Mouse (Mus musculus): ENCODE measurements around the gene Dab2.

The Dab2 gene

GRCm38 (mm10) chr15:6466995-6467394 is 167.4 kb downstream of the Dab2 start:
- ATAC-seq (ENCODE audit: low TSS enrichment) = no peak

GRCm38 (mm10) chr15:6468845-6469244 is 169.3 kb downstream of the Dab2 start:
- ATAC-seq (ENCODE audit: low TSS enrichment) = no peak

GRCm38 (mm10) chr15:6469384-6469783 is 169.8 kb downstream of the Dab2 start:
- no peak for ATAC-seq (ENCODE audit: low TSS enrichment)

GRCm38 (mm10) chr15:6483561-6483960 is 184.0 kb downstream of the Dab2 start:
- ATAC-seq (ENCODE audit: low TSS enrichment) = no peak
